Mouse (Mus musculus) cerebellum, adult 2 months (tissue): ENCODE data around the gene Ltbp1.

Source experiments
- CTCF ChIP-seq: fragments of 200-500 bp; IDR thresholded peaks from 2 replicates; pipeline ENCODE4 v1.5.1; 2011; ENCODE audit warnings: low read depth, mild to moderate bottlenecking, control low read depth, low read length, moderate library complexity, borderline replicate concordance; ENCODE audit not compliant: insufficient read depth
- POLR2A ChIP-seq: fragments of 200-500 bp; IDR thresholded peaks from 2 replicates; pipeline ENCODE4 v1.6.1; 2011; ENCODE audit warnings: low read length, control low read depth, borderline replicate concordance; ENCODE audit not compliant: insufficient read depth

DNA sequence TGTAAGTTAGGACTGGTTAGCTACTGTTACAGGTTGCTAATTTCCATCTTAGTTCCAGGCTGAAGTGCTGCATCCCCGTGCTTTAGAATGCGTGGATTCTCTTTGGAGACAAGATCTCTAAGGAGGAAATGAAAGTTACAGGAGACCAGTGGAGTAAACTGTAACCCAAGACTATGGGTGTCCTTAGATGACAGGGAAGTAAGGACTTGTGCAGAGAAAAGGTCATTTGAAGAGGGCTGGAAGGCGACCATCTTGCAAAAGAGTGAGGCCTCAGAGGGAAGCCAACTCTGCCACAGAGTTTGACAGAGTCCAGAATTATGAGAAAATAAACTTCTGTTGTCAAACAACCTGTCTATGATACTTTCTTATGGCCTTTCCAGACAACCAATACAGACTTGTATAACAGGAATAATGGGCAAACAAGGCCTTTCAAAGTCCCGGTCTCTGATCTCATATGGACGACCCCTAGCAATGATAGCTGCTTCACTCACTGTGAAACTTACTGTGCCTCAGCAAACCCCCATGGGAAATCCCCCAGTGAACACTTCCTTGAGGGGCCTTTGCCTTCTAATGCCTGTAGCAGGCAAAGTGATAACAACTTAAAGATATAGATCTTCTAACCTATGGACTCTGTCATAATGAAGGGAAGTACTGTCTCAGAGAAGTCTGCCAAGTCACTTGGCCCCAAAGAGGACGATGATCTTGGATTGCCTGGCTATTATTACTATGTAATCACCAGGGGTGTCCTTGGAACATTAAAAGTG lies 386.2 kb downstream of the Ltbp1 start:
- TF ChIP-seq POLR2A (no peak), CTCF (no peak)
